Mouse (Mus musculus) G1E (cell line): ENCODE results near the gene Mybbp1a.

Experiments
- CTCF ChIP-seq: IDR thresholded peaks from 2 replicates; pipeline ENCODE4 v1.5.1; 2012; ENCODE audit warnings: low read depth, low read length, inconsistent platforms, mixed read lengths
- POLR2AphosphoS5 ChIP-seq: IDR thresholded peaks from 2 replicates; pipeline ENCODE4 v1.6.1; 2012; ENCODE audit warnings: low read depth, low read length, inconsistent platforms; ENCODE audit not compliant: insufficient replicate concordance

DNA sequence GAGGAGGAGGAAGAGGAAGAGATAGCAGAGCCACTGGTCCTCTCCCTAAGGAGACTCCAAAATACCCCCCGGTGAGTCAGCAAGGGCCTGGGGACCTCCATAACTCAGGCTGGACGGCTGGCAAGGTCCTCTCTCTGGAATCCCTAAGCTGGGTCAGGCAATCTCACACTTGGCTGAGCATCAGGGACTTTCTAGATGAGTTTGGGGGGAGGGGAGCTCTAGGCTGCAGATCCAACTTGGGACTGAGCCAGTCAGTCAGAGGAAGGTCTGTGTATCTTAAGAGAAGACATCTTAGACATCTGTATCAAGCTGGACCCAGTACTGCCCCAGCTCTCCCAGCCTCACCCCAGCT is 5.5 kb upstream of the Mybbp1a start:
- TF ChIP-seq CTCF (no peak), POLR2AphosphoS5 (no peak)
